Mouse (Mus musculus): Measurements from ENCODE around the gene Ppp1r36. TPM values are rescaled to one million over a fixed set of nuclear protein-coding genes. Genes with fewer than 3 reads are reported as not detected.

The Ppp1r36 gene
- polyA plus RNA-seq, 1 experiment from 2014 or later: 0.71 TPM

DNA sequence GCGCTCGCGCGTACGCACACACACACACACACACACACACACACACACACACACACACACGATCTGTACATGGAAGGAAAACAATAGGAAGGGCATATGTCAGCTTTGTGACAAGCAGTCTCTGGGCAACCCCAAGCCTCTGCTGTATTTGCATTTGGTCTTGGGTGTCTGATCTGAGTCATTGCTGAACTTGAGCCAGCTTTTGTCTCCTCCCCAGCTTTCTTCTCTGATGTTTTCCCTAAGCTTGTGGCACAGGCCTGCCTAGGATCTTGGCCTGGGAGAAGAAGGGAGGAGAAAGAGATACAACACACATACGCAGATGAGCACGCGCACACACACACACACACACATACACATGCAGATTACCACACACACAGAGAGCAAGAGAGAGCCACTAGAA, 46.1 kb downstream of the Ppp1r36 start:
- Histone ChIP-seq H3K36me3 (ENCODE audit: poor library complexity, severe bottlenecking) (no peaks in the 10 kb centered on the region), H3K9ac (no peak overlapping the region), H3K4me1 (no peaks in the 10 kb centered on the region), H3K9me3 (replicated peaks) (no peaks in the 10 kb centered on the region), H3K4me3 (no peak overlapping the region), H3K27me3 (no peaks in the 10 kb centered on the region), H3K4me2 (no peak overlapping the region), H3K27ac (no peak overlapping the region)
- 90% methylated on average over 9 of the region's 9 CpGs for WGBS
- ATAC-seq: no peak

DNA sequence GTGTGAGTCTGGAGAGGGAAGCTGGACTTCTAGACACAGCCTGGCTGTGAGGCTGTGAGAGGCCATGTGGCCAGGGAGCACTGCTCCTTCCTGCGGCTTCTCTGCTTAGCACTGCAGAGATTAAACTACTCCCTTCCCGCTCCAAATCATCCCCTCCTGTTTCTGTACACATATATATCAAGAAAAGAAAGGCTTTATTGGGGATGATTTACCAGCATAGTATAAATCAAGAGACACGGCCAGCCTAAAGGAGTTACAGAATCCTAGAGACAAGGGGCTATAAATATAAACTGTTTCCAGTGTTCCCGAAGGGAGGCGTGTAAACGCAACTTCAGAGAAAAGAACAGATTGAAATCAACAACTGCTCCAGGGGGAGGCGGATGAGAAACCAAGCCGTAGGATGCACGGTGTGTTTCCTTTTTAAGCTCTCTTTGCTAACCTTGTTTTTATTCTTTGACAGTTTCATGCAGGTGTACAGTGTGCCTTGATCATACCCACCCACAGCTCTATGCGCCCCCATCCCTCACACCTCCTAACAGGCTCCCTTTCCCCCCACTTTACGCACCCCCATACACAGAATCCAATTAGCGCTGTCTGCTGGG, 47.4 kb downstream of the Ppp1r36 start:
- H3K4me1 ChIP-seq: no peaks in the 10 kb centered on the region
- H3K36me3 ChIP-seq (ENCODE audit: poor library complexity, severe bottlenecking): no peaks in the 10 kb centered on the region
- H3K9me3 ChIP-seq (replicated peaks): no peaks in the 10 kb centered on the region
- H3K27ac ChIP-seq: no peak overlapping the region
- H3K9ac ChIP-seq: no peak overlapping the region
- WGBS: 72% methylated on average over 12 of the region's 12 CpGs
- no peaks in the 10 kb centered on the region for H3K27me3 ChIP-seq
- no peak overlapping the region for H3K4me2 ChIP-seq
- ATAC-seq: no peak
- H3K4me3 ChIP-seq: no peak overlapping the region

DNA sequence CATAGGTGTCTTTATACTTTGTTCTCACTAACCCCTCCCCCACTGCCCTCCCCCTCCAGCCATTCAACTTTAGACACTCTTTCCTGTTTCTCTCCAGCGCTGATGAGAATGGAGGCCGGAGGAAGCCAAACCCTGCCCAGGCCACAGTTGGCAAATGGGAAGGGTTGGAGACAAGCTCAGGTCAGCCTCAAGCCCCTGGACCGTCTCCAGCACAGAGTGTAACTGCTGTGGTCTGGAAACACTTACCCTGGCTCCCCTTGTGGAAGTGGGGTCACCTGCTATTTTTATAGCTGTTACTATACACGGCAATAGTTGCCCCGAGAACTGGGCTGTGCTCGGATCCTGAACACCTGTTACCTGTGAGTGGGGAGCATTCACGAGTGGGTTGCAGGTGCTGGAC, 49.3 kb downstream of the Ppp1r36 start:
- H3K27ac ChIP-seq: no peak overlapping the region
- H3K9ac ChIP-seq: no peak overlapping the region
- 93% methylated on average over 7 of the region's 7 CpGs for WGBS
- no peak for ATAC-seq
- H3K4me3 ChIP-seq: no peak overlapping the region
- no peaks in the 10 kb centered on the region for H3K36me3 ChIP-seq (ENCODE audit: poor library complexity, severe bottlenecking)
- H3K4me2 ChIP-seq: no peak overlapping the region
- no peaks in the 10 kb centered on the region for H3K4me1 ChIP-seq
- H3K27me3 ChIP-seq: no peaks in the 10 kb centered on the region
- H3K9me3 ChIP-seq (replicated peaks): no peaks in the 10 kb centered on the region

DNA sequence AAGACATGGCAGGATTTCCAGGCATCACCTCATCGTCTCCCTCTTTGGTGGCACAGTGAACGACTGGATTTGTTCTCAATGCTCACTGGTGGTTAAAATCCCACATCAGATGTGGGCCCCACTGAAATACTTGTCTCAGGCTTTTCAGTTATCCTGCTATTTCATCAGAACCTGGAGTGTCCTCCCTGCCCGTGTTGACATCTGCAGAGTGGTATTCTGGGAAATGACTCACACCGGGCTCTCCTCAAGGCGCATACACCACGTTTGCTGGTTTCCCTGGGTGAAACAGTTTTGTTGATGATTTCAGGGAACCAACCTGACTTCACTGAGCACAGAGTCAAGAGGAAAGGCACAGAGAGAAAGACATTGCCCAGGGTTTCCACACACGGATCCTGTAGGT, 49.9 kb downstream of the Ppp1r36 start:
- ATAC-seq: no peak
- no peaks in the 10 kb centered on the region for H3K9me3 ChIP-seq (replicated peaks)
- H3K27me3 ChIP-seq: no peaks in the 10 kb centered on the region
- no peak overlapping the region for H3K27ac ChIP-seq
- H3K4me1 ChIP-seq: no peaks in the 10 kb centered on the region
- no peaks in the 10 kb centered on the region for H3K36me3 ChIP-seq (ENCODE audit: poor library complexity, severe bottlenecking)
- no peak overlapping the region for H3K4me3 ChIP-seq
- 78% methylated on average over 7 of the region's 7 CpGs for WGBS
- no peak overlapping the region for H3K4me2 ChIP-seq
- no peak overlapping the region for H3K9ac ChIP-seq

DNA sequence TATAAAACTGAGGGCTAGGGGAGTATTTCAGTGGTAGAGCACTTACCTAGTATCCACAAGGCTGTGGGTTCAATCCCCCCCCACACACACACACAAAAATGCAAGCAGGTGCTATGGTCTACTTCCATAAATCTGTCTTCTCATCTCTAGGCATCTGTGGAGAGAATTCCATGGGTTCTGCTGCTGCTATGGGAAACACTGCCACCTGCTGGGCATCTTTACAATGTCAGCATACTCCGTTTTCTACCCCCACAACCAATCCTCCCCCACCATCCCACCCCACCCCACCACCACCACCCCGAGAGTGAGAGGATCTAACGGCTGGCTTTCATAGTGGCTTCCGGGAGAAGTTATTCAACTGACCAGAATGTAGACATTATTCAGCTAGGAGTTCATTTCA, 54.7 kb downstream of the Ppp1r36 start:
- Histone ChIP-seq H3K4me3 (no peak overlapping the region), H3K27me3 (no peaks in the 10 kb centered on the region), H3K27ac (no peak overlapping the region), H3K9me3 (replicated peaks) (no peaks in the 10 kb centered on the region), H3K9ac (no peak overlapping the region), H3K4me2 (no peak overlapping the region), H3K4me1 (no peaks in the 10 kb centered on the region), H3K36me3 (ENCODE audit: poor library complexity, severe bottlenecking) (no peaks in the 10 kb centered on the region)
- 9% methylated on average over 4 of the region's 4 CpGs for WGBS
- ATAC-seq: peak; percentile 58

DNA sequence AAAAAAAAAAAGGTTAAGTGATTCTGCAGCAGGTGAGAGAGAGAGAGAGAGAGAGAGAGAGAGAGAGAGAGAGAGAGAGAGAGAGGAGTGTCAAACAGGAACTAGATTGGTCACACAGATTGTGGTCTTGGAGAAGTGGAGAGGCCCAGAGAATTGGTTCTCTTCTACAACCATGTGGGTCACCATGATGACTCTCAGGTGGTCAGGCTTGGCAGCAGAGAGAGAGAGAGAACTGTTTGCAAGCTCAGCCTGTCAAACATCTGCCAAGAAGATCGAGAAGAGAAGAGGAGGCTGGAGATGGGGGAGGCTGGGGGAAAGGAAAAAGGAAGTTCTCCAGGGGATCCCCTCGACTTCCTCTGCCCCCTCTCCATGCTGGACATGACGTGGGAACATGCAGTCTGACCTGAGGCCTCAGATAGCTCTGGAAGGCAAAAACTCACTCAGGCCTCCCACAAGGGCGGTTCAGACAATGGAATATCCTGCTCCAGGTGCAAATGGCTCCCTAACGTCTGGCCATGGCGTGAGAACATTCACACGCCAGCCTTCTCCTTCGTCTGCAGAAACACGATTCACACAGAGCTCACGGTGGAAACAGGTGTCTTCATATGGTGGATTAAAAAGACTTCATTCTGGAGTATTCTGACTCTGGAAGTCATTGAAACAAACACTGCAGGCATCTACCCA, 56.4 kb downstream of the Ppp1r36 start:
- H3K4me3 ChIP-seq: no peak overlapping the region
- no peak overlapping the region for H3K27ac ChIP-seq
- no peak overlapping the region for H3K4me2 ChIP-seq
- no peak overlapping the region for H3K9ac ChIP-seq
- no peaks in the 10 kb centered on the region for H3K4me1 ChIP-seq
- ATAC-seq: no peak
- WGBS: 82% methylated on average over 10 of the region's 10 CpGs
- H3K9me3 ChIP-seq (replicated peaks): no peaks in the 10 kb centered on the region
- no peaks in the 10 kb centered on the region for H3K36me3 ChIP-seq (ENCODE audit: poor library complexity, severe bottlenecking)
- H3K27me3 ChIP-seq: no peaks in the 10 kb centered on the region

DNA sequence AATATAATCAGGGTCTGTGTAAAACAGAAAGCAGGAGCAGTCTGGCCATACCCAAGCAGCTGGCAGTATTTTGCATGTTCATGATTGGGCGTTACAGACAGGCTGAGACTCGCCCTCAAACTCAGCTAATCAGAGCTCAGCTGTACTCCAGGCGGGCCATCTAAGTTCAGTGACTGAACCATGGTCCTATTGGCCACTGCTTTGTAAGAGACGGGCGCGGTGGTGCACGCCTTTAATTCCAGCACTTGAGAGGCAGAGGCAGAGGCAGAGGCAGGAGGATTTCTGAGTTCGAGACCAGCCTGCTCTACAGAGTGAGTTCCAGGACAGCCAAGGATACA, 56.9 kb downstream of the Ppp1r36 start:
- Histone ChIP-seq H3K4me1 (no peaks in the 10 kb centered on the region), H3K4me3 (no peak overlapping the region), H3K9ac (no peak overlapping the region), H3K4me2 (no peak overlapping the region), H3K27ac (no peak overlapping the region), H3K9me3 (replicated peaks) (no peaks in the 10 kb centered on the region), H3K27me3 (no peaks in the 10 kb centered on the region), H3K36me3 (ENCODE audit: poor library complexity, severe bottlenecking) (no peaks in the 10 kb centered on the region)
- 86% methylated on average over 8 of the region's 8 CpGs for WGBS
- ATAC-seq: no peak

DNA sequence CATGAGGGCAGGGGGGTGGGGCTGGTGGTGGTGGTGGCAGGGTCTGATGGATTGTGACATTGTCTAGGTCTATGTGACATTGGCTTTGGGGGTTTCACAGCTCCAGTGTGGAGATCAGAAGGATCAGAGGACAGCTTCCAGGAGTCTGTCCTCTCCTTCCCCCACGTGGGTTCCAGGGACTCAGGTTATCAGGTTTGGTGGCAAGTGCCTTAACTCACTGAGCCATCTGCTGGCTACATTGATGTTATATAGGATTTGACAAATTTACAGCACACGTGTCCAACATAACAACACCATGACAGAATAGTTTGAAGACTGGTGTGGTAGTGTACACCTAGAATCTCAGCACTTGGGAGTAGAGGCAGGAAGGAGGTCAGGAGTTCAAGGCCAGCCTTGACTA, 57.5 kb downstream of the Ppp1r36 start:
- Histone ChIP-seq H3K9ac (no peak overlapping the region), H3K4me3 (no peak overlapping the region), H3K4me2 (no peak overlapping the region), H3K27me3 (no peaks in the 10 kb centered on the region), H3K9me3 (replicated peaks) (no peaks in the 10 kb centered on the region), H3K4me1 (no peaks in the 10 kb centered on the region), H3K36me3 (ENCODE audit: poor library complexity, severe bottlenecking) (no peaks in the 10 kb centered on the region), H3K27ac (no peak overlapping the region)
- WGBS: 46% methylated on average over 2 of the region's 2 CpGs
- no peak for ATAC-seq

DNA sequence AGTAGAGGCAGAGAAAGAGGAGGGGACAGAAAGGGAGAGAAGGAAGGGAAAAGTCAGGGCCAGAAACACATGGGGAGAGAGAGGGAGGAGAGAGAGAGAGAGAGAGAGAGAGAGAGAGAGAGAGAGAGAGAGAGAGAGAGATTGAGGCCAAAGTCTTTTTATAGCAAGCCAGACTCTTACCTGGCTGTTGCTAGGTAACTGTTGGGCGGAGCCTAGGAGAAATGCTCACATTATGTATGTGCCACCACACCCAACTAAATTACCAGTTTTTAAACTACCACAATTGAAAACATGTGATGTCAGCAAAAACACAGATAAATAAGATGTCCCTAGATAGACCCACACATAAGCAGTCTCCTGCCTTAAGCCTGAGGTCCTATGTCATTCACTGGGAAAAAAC, 58.8 kb downstream of the Ppp1r36 start:
- no peaks in the 10 kb centered on the region for H3K4me1 ChIP-seq
- ATAC-seq: no peak
- H3K4me3 ChIP-seq: no peak overlapping the region
- WGBS: 88% methylated on average over 1 of the region's 1 CpGs
- no peak overlapping the region for H3K4me2 ChIP-seq
- H3K27me3 ChIP-seq: no peaks in the 10 kb centered on the region
- no peaks in the 10 kb centered on the region for H3K9me3 ChIP-seq (replicated peaks)
- H3K36me3 ChIP-seq (ENCODE audit: poor library complexity, severe bottlenecking): no peaks in the 10 kb centered on the region
- H3K9ac ChIP-seq: no peak overlapping the region
- H3K27ac ChIP-seq: no peak overlapping the region

DNA sequence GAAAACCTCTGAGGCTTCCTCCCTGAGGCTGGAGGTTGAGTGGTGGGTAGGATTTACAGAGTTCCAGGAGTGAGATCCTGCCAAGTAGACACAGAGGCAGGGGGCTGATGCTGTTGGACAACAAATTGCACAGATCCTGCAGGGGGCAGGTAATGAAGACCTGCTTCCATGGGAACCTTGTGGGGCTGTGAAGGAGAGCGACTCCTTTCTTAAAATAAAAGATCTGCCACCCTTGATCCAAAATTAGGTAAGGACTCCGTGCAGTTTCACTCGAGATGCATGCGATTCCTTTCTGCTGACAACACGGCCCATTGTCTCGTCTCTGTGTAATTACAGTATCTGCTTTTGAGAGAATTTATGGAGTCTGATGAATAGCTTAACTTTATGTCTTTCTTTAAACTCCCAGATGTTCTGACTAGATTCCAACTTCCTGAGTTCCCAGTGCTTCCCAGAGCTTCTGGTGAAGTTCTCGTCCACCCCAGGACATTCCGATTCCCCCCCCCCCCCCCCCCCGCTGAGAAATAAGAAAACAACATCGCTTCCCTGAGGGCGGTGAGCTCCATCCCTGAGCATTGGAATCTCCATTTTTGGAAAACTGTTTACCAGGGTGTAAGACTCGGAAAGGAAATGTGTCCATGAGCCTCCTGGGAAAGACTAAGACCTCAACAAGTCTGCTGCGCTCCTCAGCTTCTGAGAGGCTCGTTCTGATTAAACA, 61.1 kb downstream of the Ppp1r36 start:
- Histone ChIP-seq H3K4me3 (no peak overlapping the region), H3K9ac (no peak overlapping the region), H3K36me3 (ENCODE audit: poor library complexity, severe bottlenecking) (no peaks in the 10 kb centered on the region), H3K9me3 (replicated peaks) (no peaks in the 10 kb centered on the region), H3K27me3 (no peaks in the 10 kb centered on the region), H3K4me1 (no peaks in the 10 kb centered on the region), H3K4me2 (no peak overlapping the region), H3K27ac (no peak overlapping the region; the same call in 1 of the 2 replicates)
- ATAC-seq: no peak
- 53% methylated on average over 14 of the region's 14 CpGs for WGBS

DNA sequence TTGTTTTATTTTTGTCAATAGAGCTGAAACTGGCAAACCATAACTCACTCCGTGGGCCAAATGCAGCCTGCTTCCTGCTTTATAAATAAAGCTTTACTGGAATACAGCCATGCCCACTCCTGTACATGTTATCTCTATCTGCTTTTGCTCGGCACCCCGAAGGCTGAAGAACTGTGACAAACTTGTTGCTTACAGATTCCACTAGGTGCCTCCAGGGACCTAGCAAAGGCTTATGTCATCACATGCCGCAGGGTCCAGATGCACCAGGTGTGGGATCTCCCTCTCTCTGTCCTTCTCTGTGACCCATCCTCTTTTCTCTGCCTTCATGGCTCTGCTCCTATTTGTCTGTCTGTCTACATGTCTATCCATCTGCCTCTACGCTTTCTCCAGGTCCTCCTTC, 61.8 kb downstream of the Ppp1r36 start:
- Histone ChIP-seq H3K36me3 (ENCODE audit: poor library complexity, severe bottlenecking) (no peaks in the 10 kb centered on the region), H3K4me3 (no peak overlapping the region), H3K4me2 (no peak overlapping the region), H3K9me3 (replicated peaks) (no peaks in the 10 kb centered on the region), H3K9ac (no peak overlapping the region), H3K4me1 (no peaks in the 10 kb centered on the region), H3K27ac (no peak overlapping the region), H3K27me3 (no peaks in the 10 kb centered on the region)
- WGBS: 87% methylated on average over 5 of the region's 5 CpGs
- ATAC-seq: no peak

DNA sequence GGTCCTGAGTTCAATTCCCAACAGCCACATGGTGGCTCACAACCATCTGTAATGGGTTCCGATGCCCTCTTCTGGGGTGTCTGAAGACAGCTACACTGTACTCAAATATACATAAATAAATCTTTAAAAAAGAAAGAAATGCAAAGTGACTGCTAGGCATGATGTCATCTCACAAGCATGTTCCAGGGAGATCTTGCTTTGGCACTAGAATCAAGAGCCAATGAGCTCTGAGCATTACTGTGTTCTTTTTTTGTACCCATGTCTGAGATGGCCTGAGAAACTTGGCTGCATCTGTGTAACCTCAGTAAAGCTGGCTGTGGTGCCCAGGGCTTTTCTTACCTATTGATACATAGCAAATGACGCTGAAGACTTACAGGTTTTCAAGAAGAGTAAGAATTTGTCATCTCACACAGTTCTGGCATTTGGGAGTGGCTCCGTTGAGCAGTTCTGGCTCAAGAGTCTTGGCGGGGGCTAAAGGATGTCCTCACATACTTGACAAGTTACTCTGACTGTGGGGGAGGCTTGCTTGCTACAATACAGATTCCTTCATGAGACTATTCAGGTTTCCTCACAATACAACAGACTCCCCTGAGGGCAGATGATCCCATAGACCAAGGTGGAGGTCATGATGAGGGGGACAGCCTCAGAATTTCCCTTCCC, 62.6 kb downstream of the Ppp1r36 start:
- no peaks in the 10 kb centered on the region for H3K4me1 ChIP-seq
- H3K4me2 ChIP-seq: no peak overlapping the region
- H3K27me3 ChIP-seq: no peaks in the 10 kb centered on the region
- H3K27ac ChIP-seq: no peak overlapping the region
- no peak overlapping the region for H3K4me3 ChIP-seq
- H3K36me3 ChIP-seq (ENCODE audit: poor library complexity, severe bottlenecking): no peaks in the 10 kb centered on the region
- ATAC-seq: no peak
- 86% methylated on average over 4 of the region's 4 CpGs for WGBS
- no peak overlapping the region for H3K9ac ChIP-seq
- H3K9me3 ChIP-seq (replicated peaks): no peaks in the 10 kb centered on the region

Data from forebrain, embryonic 13.5 days (tissue).